Mouse (Mus musculus) Muller cell, postnatal 12 days (primary cell): ENCODE measurements around the gene Ubxn4.
"Not testable (repeated sequence)": the region's sequence is repeated elsewhere in the genome, so short reads cannot be mapped to it uniquely, and the experiment has no call there.

ENCODE experiments used
- DNase-seq: peaks from one replicate; pipeline ENCODE4 v3.0.0-alpha.2; 2015; ENCODE audit errors: inconsistent ontology term

Gene Ubxn4

DNA sequence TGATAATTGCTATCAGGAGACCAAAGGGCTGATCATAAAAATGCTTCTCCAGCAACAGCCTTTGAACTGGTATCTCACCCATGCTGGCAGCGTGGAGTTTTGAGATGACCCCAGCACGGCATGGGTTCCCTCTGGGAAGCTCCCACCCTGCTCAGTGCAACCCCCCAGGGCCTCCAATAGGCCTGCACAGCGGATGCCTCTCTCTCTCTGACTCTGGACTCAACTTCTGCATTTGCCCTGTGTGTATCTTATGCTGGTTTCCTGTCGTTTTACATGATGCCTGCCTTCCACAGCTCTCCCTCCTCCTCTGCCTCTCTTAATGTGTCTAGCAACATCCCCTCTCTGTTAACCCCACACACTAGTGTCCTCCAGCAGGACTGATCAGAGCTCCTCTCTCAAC, 70.9 kb downstream of the Ubxn4 start:
- no peak for DNase-seq

DNA sequence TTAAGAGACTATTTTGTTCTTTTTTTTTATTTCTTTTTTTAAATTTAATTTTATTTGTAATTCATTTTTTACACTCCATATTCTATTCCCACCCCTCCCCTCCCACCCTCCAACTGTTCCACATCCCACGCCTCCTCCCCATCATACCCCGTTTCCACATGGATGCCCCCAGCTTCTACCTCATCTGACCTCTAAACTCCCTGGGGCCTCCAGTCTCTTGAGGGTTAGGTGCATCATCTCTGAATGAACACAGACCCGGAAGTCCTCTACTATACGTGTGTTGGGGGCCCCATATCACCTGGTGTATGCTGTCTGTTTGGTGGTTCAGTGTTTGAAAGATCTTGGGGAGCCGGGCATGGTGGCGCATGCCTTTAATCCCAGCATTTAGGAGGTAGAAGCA, 75.5 kb downstream of the Ubxn4 start:
- not testable (repeated sequence) for DNase-seq

DNA sequence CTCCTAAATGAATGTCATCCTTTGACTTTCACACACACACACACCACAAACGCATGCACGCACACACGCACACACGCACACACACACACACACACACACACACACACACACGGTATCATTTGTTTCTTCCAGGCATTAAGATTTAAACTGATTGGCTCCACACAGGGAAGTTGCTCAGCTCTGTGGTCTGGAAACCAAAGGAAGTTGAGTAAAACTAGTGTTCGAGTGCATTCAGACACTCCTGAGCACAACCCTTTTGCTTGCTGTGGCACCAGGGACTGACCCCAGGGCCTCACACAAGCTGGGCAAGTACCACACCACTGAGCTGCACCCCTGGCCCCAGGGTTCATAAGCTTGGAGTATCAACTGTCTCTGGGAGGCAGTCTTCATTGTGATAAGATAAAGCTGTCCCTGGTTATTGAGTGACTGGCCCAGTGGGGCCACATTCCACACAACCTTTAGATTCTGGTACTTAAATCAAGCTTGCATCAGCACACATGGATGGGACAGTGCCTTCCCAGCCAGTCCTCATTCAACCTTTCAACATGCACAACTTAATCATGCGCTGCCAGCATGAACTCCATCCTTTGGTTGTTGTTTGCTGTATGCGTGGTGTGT, 79.4 kb downstream of the Ubxn4 start:
- DNase-seq: no peak

DNA sequence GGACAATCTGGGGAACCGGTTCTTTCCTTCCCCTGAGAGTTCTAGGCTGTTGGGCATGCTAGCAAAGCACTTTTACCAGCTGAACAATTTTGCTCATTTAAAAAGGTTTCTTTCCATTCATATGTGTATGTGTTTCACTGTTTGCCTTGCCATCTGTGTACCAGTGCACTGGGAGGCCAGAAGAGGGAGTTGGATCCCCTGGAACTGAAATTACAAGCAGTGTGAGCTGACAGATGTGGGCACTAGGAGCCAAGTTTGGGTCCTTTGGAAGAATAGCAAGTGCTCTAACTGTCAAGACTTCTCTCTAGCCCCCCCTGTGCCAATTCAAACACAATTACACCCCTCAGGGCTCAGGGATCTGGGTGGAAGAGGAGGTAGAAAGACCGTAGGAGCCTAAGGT, 81.0 kb downstream of the Ubxn4 start:
- no peak for DNase-seq

DNA sequence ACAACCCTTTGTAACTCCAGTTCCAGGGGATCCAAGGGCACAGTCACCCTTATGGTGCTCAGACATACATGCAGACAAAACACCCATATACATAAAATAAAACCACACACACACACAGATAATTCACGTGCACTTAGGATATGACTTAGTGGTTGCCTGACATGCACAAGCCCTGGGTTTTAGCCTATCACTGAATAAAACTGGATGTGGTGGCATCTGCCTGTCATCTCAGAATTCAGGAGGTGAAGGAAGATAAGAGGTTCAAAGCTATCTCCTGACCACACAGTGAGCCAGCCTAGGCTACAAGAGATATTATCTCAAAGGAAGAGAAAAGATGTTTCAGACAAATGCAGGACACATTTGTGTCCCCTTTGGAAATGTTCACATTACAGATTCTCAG, 83.4 kb downstream of the Ubxn4 start:
- DNase-seq: no peak

DNA sequence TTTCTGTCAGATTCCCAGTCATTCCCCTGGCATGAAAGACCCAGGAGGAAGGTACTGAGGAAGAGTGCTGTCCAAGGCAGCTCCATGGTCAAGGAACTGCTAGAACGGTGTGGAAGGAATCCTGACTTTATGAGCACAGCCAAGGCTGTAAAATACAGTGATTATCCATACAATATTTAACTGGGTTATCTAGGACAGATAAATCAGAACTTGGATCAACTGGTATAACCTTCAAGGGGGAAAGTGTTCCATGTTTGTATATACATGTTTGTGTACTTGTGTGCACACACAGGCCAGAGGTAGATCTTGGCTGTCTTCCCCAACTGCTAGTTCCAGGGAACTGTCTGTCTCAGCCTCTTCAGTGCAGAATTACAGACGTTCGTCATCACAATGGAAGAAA, 84.5 kb downstream of the Ubxn4 start, which contains the start of gene Lct:
Gene Lct (minus strand): TSS at position 101 of the 400 bp plus-strand sequence.
- DNase-seq: no peak
